Mouse (Mus musculus) forebrain, embryonic 10.5 days (tissue): ENCODE results near the gene Acly. TPM values are rescaled to one million over a fixed set of nuclear protein-coding genes. Genes with fewer than 3 reads are reported as not detected.

Experiments
- microRNA-seq: library from miRNA; unstranded; fragments of <30 nt; microRNA quantifications from one replicate; pipeline ENCODE4, GENCODE M21; 2017
- polyA plus RNA-seq: library from polyadenylated mRNA; unstranded; fragments of >200 nt; fragmentation: Nextera tagmentation; extraction: Ambion mirVana; gene quantifications from 2 replicates; pipeline ENCODE4 v1.2.1, GENCODE M21; 2016

Acly gene
- polyA plus RNA-seq, 1 experiment from 2014 or later = 294 TPM

Small RNA genes within 50 kb of the gene (microRNA-seq; reads per million reads assigned to microRNA genes)
- gene Gm27374 (not detected), gene Mir7116 (0.90 reads per million)

Other genes starting within 250 kb of the Acly start
- 1,690 and 1,733 TPM in 2 replicates for gene Eif1, start 208.1 kb downstream of the Acly start, polyA plus RNA-seq
- gene Gast, start 193.6 kb downstream of the Acly start, polyA plus RNA-seq = not detected in 2 replicates
- gene Hap1, start 171.9 kb downstream of the Acly start, polyA plus RNA-seq = 46.7 and 47.5 TPM in 2 replicates
- gene Jup, start 130.2 kb downstream of the Acly start, polyA plus RNA-seq = 27.2 and 29.1 TPM in 2 replicates
- 18.7 and 20.5 TPM in 2 replicates for gene P3h4, start 113.2 kb downstream of the Acly start, polyA plus RNA-seq
- 37.5 and 37.6 TPM in 2 replicates for gene Fkbp10, start 112.3 kb downstream of the Acly start, polyA plus RNA-seq
- 122 and 125 TPM in 2 replicates for gene Nt5c3b, start 86.2 kb downstream of the Acly start, polyA plus RNA-seq
- 0.51 and 0.76 TPM in 2 replicates for gene Klhl10, start 86.1 kb downstream of the Acly start, polyA plus RNA-seq
- gene Klhl11, start 55.3 kb downstream of the Acly start, polyA plus RNA-seq = 8.2 and 10.0 TPM in 2 replicates
- 1.4 and 1.5 TPM in 2 replicates for gene Ttc25, start 17.6 kb upstream of the Acly start, polyA plus RNA-seq
- 15.3 and 17.5 TPM in 2 replicates for gene Cnp, start 46.9 kb upstream of the Acly start, polyA plus RNA-seq
- 83.1 and 91.8 TPM in 2 replicates for gene Nkiras2, start 91.2 kb upstream of the Acly start, polyA plus RNA-seq
- gene Dnajc7, start 92.2 kb upstream of the Acly start, polyA plus RNA-seq = 286 and 289 TPM in 2 replicates
- gene Zfp385c, start 164.5 kb upstream of the Acly start, polyA plus RNA-seq = 0.28 and 0.41 TPM in 2 replicates
- 3.1 and 3.8 TPM in 2 replicates for gene Dhx58, start 176.3 kb upstream of the Acly start, polyA plus RNA-seq
- gene Kat2a, start 184.5 kb upstream of the Acly start, polyA plus RNA-seq = 76.3 and 78.5 TPM in 2 replicates
- 0.24 and 0.30 TPM in 2 replicates for gene Hspb9, start 185.8 kb upstream of the Acly start, polyA plus RNA-seq
- 13.2 and 14.9 TPM in 2 replicates for gene Rab5c, start 210.2 kb upstream of the Acly start, polyA plus RNA-seq
- gene Kcnh4, start 231.9 kb upstream of the Acly start, polyA plus RNA-seq = 0.62 and 0.78 TPM in 2 replicates
- not detected in 2 replicates for gene Hcrt, start 234.9 kb upstream of the Acly start, polyA plus RNA-seq
- 2.8 and 3.0 TPM in 2 replicates for gene Ghdc, start 243.0 kb upstream of the Acly start, polyA plus RNA-seq